ENCODE assay signal across 8 mouse cellular contexts in genomic region chr3:109526246-109526645, GRCm38 (mm10).
DNase-seq lines count a peak whose midpoint lies in the region; ATAC-seq and TF ChIP-seq lines count a peak whose summit lies in the region.
"Had no signal": no experiment of that assay in that cellular context is flagged by ENCODE, and none has a peak within 500 bp of the region (broad histone marks: within the 10 kb centered on the region; RNA-seq: fewer than 3 reads in every experiment).

No protein-coding gene starts in this region.

- H3K27ac ChIP-seq in hindbrain, embryonic 15.5 days (replicated peaks): no peak overlapping the region
- no peak overlapping the region for H3K27ac ChIP-seq in small intestine, adult 2 months (ENCODE audit: insufficient read depth, low read depth, low read length)
- H3K27ac ChIP-seq: macrophage had no signal

- TF ChIP-seq POLR2A in small intestine, adult 2 months (IDR thresholded peaks at IDR 0.05; ENCODE audit: low read depth, low read length): no peak

- H3K9me3 ChIP-seq in hindbrain, embryonic 15.5 days: no peaks in the 10 kb centered on the region

- peak; percentile 59; the same call in 1 of the 2 replicates for TF ChIP-seq CTCF in small intestine, adult 2 months (IDR thresholded peaks at IDR 0.05; ENCODE audit: extremely low read depth, insufficient read length, insufficient replicate concordance, low read depth, low read length)

- no peak overlapping the region for H3K4me2 ChIP-seq in hindbrain, embryonic 15.5 days

- WGBS in hindbrain, embryonic 15.5 days: 2% methylated on average over 4 of the region's 4 CpGs
- 4% methylated on average over 4 of the region's 4 CpGs for WGBS in small intestine, adult 2 months

- H3K27me3 ChIP-seq in hindbrain, embryonic 15.5 days: no peaks in the 10 kb centered on the region
- H3K27me3 ChIP-seq in small intestine, adult 2 months (ENCODE audit: control insufficient read depth, insufficient read depth, low read length): no peaks in the 10 kb centered on the region

- H3K36me3 ChIP-seq in hindbrain, embryonic 15.5 days: no peaks in the 10 kb centered on the region
- no peaks in the 10 kb centered on the region for H3K36me3 ChIP-seq in small intestine, adult 2 months (ENCODE audit: control insufficient read depth, insufficient read depth, low read length)

- H3K4me1 ChIP-seq in hindbrain, embryonic 15.5 days (replicated peaks): no peaks in the 10 kb centered on the region
- H3K4me1 ChIP-seq in small intestine, adult 2 months (ENCODE audit: control insufficient read depth, insufficient read depth, insufficient read length, low read length): no peaks in the 10 kb centered on the region

- H3K9ac ChIP-seq in hindbrain, embryonic 15.5 days: no peak overlapping the region

- peak; percentile 91 for DNase-seq in NIH3T3 (ENCODE audit: low read depth)
- DNase-seq in cerebellum, adult 11 months: peak; percentile 73
- peak; percentile 88 for DNase-seq in forelimb bud, embryonic 11.5 days (ENCODE audit: low read depth, low spot score)
- peak; percentile 77 to 84 for DNase-seq in layer of hippocampus, postnatal 14 days (ENCODE audit: low spot score in 2 of 2)

- ATAC-seq in hindbrain, embryonic 15.5 days (ENCODE audit: low FRiP score, low read depth): 0 out of 2 replicates have a peak, but pooled peaks have one; percentile 34
- peak; percentile 89 for ATAC-seq in megakaryocyte progenitor cell, adult 5-6 weeks (replicated peaks; ENCODE audit: poor library complexity)

- H3K4me3 ChIP-seq in hindbrain, embryonic 15.5 days: no peak overlapping the region
- H3K4me3 ChIP-seq in small intestine, adult 2 months (ENCODE audit: low read depth, low read length): no peak overlapping the region
